Mouse (Mus musculus): ENCODE measurements at regions not wholly inside any gene's neighbourhood (a gene's known extent, or its start where the extent isn't known, plus 50 kb on each side); places are given as distances from the start of the nearest gene placed in this dataset.

GRCm38 (mm10) chr6:51170871-51171270, 261.6 kb upstream of the Nfe2l3 start:
- DNase-seq = no peak

GRCm38 (mm10) chr6:51171761-51172160, 260.7 kb upstream of the Nfe2l3 start:
- DNase-seq = no peak

DNA sequence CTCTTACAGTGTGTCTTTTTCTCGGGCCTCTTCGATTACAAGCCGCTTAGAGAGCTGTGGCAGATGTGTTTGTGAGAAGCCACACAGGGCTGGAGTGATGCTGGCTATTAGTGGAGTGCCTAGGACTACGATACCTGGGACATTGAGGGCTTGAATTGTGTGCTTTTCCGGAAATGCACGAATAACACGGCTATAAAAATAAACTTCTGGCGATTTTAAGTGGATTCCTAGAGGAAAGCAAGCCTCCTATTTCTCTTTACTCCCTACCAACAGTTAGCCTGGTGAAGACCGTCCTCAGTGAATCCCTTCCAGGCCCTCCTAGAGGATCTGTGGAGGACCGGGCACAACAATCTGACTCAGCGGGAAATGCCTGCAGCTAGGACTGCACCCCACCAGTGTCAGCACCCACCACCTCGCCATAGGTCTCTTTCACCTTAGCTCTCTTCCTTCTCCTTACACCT, 260.1 kb upstream of the Nfe2l3 start:
- DNase-seq = no peak

DNA sequence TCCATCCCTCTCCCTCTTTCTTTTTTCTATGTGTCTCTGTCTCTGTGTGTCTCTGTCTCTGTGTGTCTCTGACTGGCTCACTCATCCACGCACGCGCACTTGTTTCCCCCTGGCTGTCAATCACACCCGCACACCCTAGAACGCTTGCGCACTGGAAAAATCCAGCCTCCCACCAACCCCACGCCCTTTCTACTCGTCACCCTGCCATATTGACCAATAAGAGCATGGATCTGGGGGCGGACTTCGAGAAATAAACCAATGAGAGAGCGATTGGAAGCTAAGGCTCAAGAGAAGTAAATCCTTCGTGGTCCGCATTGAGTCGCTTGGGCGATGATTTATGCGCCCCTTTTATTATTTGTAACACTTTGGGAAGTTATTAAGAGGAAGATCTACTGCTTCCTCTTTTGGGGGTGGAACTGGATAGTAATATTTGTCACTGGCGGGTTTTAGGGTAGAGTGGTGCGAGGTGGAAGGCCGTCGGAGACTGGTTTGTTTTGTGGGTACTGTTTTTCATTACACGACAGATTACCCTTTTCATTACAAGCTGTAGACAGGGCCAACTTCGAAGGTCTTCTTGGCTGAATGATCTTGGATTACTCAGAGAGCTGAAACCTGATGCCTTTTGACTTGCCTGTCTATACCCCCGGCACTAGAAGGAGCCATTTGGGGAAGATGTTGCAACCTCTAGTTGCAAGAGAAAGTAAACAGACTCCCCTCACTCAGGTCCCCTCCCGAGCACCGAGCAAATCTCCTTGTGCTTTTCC, 259.4 kb upstream of the Nfe2l3 start:
- DNase-seq = peak in 1 of 2 experiments; percentile 27

- DNase-seq = no peak
These were observed 258.6 kb upstream of the Nfe2l3 start for GRCm38 (mm10) chr6:51173620-51174442.

DNA sequence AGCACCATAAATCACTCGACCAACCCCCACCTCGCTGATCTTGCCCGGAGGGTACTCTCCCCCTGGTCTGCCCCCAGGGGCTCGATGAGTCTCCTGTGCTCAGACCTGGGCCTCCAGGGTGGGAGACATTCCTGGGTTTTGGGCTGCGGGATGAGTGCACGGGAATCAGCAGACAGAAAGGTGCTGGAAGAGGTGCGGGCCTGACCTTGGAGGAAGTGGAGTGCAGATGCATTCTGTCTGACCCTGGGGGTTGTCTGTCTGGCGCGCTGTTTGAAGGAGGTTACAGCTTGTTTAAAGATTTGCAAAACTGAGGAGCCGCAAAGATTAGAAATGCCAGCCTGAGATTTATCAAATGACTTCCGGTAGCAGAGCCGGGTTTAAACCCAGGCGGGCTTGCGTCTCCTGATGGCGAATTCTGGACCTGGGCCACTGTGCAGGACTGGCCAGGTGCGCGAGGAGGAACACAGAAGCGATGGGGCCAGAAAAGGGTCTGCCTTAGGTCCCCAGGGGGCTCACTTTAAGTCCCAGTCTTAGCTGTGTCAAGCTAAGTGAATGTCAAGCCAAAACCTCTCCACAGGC, 257.9 kb upstream of the Nfe2l3 start:
- DNase-seq = no peak

DNA sequence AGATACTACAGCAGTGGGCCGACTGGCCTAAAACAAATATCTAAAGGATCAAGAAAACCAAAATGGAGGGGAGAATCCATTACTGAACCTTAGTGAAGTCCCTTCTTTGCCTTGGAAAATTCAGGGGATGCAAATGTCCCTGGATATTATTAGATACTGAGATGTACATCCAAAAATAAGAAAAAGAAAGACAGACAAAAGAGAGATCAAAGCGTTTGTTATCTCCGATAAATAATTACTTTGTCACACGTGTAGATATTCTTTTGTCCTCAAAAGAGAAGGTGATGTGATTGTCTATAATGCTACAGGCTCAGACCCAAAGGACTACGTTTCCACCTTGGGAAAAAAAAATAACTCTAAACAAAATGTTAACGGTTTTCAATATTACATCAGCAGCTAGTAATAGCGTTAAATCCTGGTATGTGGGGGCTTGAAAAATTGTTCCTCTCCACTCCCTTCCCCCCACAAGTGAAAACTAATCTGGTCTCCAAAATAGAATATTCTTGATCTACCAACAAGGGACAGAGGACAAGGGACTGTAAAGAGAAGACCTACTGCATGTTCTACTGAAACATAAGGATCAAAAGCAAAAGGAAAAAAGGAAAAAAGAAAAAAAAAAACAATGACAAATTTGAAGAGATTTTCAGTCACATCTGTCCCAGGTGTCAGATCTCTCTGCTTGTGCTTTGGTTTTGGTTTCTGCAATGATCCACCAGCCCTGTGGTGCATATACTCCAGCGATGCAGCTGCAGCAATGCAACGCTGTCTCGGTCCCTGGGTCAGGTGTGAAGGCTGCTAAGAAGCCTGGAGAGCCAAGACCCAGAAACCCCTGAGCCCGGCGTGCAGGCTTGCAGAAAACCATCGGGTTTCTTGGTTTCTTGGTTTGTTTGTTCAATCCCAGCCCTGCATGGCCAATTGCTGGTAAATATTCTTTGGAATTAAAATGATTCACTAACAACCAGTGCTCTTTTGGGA, 256.6 kb upstream of the Nfe2l3 start:
- no peak for DNase-seq

- DNase-seq = no peak
These were observed 255.6 kb upstream of the Nfe2l3 start for GRCm38 (mm10) chr6:51176791-51177433.

- no peak for DNase-seq
These were observed 254.8 kb upstream of the Nfe2l3 start for GRCm38 (mm10) chr6:51177701-51178060.

- peak; percentile 61 to 77 for DNase-seq
These were observed 254.2 kb upstream of the Nfe2l3 start for GRCm38 (mm10) chr6:51178061-51178791.

GRCm38 (mm10) chr6:51178799-51179398, 253.6 kb upstream of the Nfe2l3 start:
- DNase-seq = no peak

GRCm38 (mm10) chr6:51179741-51180537, 252.5 kb upstream of the Nfe2l3 start:
- DNase-seq = no peak

DNA sequence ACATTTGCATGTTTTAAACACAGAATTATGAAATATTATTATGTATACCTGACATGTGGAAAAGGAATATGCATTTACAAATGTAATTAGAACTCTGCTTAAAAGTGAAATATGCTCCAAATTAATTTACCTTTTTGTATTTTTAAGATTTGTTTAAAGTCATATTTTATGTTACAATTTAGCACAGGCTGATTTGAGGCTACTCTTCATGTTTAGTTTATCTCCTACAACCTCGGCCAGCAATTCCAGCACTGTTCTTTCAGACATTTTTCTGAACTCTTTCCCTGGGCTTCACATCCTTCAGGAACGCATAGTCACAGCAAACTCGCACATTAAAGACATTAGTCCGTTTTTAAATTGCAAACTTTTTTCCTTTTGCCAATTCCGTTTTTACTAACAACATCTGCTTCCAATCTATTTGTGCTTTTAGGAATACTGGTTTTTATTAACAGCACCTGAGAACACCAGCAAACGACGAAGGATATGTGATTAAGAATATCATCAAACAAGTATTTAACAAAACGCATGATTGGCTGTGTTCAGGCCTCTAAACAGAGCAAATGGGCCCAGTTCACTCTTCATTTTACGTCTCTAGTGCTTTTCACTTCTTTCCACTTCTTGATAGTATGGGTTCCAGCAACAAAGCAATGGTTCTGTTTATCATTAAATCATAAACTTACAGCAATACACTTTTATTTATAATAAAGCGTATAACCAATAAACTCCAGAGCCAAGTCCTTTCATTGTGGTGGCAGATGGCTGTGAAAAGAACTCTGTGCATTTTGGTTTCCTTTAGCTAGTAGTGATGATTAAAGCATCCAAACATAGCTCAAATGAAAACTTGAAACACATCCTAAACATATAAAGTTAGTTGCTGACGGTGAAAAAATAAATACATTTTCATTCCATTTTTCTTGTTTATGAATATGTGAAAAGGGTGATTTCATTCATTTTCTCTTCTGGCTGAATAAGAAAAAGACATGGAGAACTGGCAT, 251.3 kb upstream of the Nfe2l3 start:
- DNase-seq = no peak

GRCm38 (mm10) chr6:51181905-51182304, 250.6 kb upstream of the Nfe2l3 start:
- no peak for DNase-seq

- no peak for DNase-seq
These were observed 249.6 kb upstream of the Nfe2l3 start for GRCm38 (mm10) chr6:51182771-51183284.

DNA sequence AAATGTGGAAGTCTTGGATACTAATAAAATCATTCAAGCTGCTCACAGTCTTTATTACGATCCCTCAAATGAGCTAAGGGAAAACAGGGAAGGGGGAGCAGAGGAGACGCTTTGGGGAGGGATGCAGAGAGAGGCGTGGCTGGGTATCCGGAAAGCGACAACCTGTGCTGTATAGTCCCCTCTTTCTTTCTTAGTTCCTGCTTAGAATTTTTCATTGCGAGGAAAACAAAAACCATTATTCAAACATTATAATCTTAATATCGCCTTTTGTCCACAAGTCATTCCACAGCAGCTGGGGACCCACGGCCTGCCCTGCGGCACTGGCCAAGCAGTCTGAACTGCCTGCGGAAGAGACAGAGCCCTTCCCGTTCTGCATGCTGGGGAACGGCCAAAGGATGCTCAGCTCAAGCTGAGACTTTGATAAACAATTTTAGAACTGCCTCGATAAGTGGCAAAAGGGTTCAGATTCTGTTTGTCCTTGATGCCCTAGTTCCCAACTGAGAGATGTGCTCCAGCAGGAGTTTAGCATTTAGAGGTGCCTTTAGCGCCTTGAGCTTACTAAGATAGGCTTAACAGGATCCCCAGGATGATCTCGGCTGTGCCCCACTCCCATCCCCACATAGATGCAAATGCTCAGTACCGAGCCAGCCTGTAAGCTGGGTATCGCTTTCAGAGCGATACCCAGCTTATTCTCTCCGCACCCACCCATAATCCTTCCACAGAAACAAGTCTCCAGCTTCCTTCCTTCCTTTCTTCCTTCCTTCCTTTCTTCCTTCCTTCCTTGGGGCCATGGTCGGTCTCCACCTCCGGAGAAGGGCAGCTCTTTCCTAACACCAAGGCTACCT, 248.7 kb upstream of the Nfe2l3 start:
- no peak for DNase-seq

- no peak for DNase-seq
These were observed 248.0 kb upstream of the Nfe2l3 start for GRCm38 (mm10) chr6:51184500-51184899.

Measured in thymus, postnatal 36 days (tissue).